Mouse (Mus musculus): ENCODE results near the gene Hexb. TPM values are rescaled to one million over a fixed set of nuclear protein-coding genes. Genes with fewer than 3 reads are reported as not detected.

Gene Hexb
- polyA plus RNA-seq, 1 experiment from 2014 or later: 45.2 TPM

GRCm38 (mm10) chr13:97220022-97220421 is 21.9 kb upstream of the Hexb start:
- no peak overlapping the region for H3K9ac ChIP-seq
- H3K27ac ChIP-seq (replicated peaks): no peak overlapping the region
- no peaks in the 10 kb centered on the region for H3K36me3 ChIP-seq
- H3K4me1 ChIP-seq (replicated peaks): 0 out of 2 replicates have a peak, but pooled peaks cover 1% of the 10 kb centered on the region
- WGBS: 96% methylated on average over 3 of the region's 3 CpGs
- no peak for ATAC-seq (ENCODE audit: low FRiP score, low read depth)
- H3K4me2 ChIP-seq: no peak overlapping the region
- H3K4me3 ChIP-seq: no peak overlapping the region
- H3K9me3 ChIP-seq: no peaks in the 10 kb centered on the region
- no peaks in the 10 kb centered on the region for H3K27me3 ChIP-seq

DNA sequence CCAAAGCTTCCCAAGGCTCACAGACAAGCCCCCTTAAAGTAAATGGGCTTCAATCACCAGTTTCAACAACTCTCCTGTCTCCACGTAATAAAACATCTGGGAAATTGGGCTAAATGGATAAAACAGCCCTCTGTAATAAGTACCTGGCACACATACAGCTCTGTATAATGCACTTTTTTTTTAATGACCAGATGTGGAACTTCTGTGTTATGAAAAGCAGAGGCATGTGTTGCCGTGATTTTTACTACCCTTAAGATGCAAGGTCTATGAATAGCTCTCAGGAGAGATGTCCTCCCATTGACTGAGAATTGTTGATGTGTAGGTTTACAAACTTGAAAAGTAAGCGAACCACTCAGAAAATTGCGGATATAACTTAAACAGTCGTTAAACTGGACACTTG is 18.0 kb upstream of the Hexb start:
- H3K9me3 ChIP-seq: no peaks in the 10 kb centered on the region
- no peaks in the 10 kb centered on the region for H3K4me1 ChIP-seq (replicated peaks)
- no peak overlapping the region for H3K4me3 ChIP-seq
- no peak overlapping the region for H3K27ac ChIP-seq (replicated peaks)
- no peak overlapping the region for H3K9ac ChIP-seq
- no peak overlapping the region for H3K4me2 ChIP-seq
- ATAC-seq (ENCODE audit: low FRiP score, low read depth): no peak
- 82% methylated on average over 5 of the region's 5 CpGs for WGBS
- no peaks in the 10 kb centered on the region for H3K27me3 ChIP-seq
- no peaks in the 10 kb centered on the region for H3K36me3 ChIP-seq

GRCm38 (mm10) chr13:97215563-97215962 is 17.4 kb upstream of the Hexb start:
- no peak overlapping the region for H3K9ac ChIP-seq
- H3K36me3 ChIP-seq: no peaks in the 10 kb centered on the region
- no peaks in the 10 kb centered on the region for H3K9me3 ChIP-seq
- no peaks in the 10 kb centered on the region for H3K4me1 ChIP-seq (replicated peaks)
- 44% methylated on average over 4 of the region's 4 CpGs for WGBS
- ATAC-seq (ENCODE audit: low FRiP score, low read depth): no peak; the same call in 1 of the 2 replicates
- no peak overlapping the region for H3K4me3 ChIP-seq
- H3K4me2 ChIP-seq: no peak overlapping the region
- no peaks in the 10 kb centered on the region for H3K27me3 ChIP-seq
- H3K27ac ChIP-seq (replicated peaks): no peak overlapping the region

GRCm38 (mm10) chr13:97214583-97215268 is 16.6 kb upstream of the Hexb start:
- no peak overlapping the region for H3K4me3 ChIP-seq
- no peak overlapping the region for H3K27ac ChIP-seq (replicated peaks)
- no peaks in the 10 kb centered on the region for H3K4me1 ChIP-seq (replicated peaks)
- H3K36me3 ChIP-seq: no peaks in the 10 kb centered on the region
- 58% methylated on average over 3 of the region's 3 CpGs for WGBS
- H3K4me2 ChIP-seq: no peak overlapping the region
- no peaks in the 10 kb centered on the region for H3K27me3 ChIP-seq
- H3K9ac ChIP-seq: no peak overlapping the region
- H3K9me3 ChIP-seq: no peaks in the 10 kb centered on the region
- ATAC-seq (ENCODE audit: low FRiP score, low read depth): no peak

DNA sequence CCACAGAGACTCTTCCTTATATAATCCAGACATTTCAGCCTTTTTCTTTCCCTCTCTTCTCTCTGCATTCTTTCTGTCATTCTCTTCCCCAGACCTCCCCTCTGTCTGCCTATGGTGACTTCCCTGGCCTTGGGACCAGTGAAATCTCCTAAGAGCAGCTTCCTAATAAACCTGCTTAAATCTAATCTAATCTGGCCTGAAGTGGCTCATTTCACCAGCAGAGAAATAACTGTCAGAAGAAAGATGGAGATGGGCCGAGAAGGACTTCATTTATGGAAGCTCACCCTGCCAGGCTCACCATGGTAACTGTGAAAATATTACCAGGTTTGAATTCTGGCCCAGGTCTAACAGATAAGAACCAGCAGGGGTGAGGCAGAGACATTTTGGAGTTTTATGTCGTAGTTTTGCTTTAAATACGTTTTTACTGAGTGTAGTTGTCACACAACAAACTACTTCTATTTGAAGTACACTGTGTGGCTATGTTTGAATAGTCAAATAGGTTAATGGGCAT is 10.4 kb upstream of the Hexb start:
- H3K27me3 ChIP-seq: no peaks in the 10 kb centered on the region
- H3K4me1 ChIP-seq (replicated peaks): peaks cover 9% of the 10 kb centered on the region; the same call in 1 of the 2 replicates
- ATAC-seq (ENCODE audit: low FRiP score, low read depth): no peak
- no peak overlapping the region for H3K27ac ChIP-seq (replicated peaks)
- no peak overlapping the region for H3K4me3 ChIP-seq
- H3K36me3 ChIP-seq: no peaks in the 10 kb centered on the region
- no peak overlapping the region for H3K9ac ChIP-seq
- H3K9me3 ChIP-seq: no peaks in the 10 kb centered on the region
- WGBS: 75% methylated on average over 3 of the region's 3 CpGs
- no peak overlapping the region for H3K4me2 ChIP-seq

DNA sequence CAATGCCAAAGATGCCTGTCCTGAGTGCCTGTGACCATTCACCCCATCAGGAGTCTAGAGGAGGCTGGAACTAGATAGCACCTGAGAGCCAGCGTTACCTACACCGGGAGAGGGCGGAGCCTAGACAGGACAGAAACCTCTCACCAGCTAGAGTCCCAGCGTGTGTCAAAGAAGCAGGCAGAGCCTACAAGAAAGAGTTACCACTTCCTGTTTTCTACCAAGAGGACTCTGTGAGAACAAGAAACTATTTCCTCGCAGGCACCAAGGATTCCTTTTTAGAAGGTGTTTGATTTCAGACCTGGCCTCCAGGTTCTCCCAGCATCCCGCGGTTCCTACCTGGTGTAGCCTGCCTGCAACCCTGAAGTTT is 9.9 kb upstream of the Hexb start:
- Histone ChIP-seq H3K9ac (no peak overlapping the region), H3K4me2 (no peak overlapping the region), H3K27ac (replicated peaks) (no peak overlapping the region), H3K36me3 (no peaks in the 10 kb centered on the region), H3K27me3 (no peaks in the 10 kb centered on the region), H3K4me1 (replicated peaks) (peaks cover 9% of the 10 kb centered on the region; the same call in 1 of the 2 replicates), H3K4me3 (no peak overlapping the region), H3K9me3 (no peaks in the 10 kb centered on the region)
- 61% methylated on average over 7 of the region's 7 CpGs for WGBS
- ATAC-seq (ENCODE audit: low FRiP score, low read depth): no peak

DNA sequence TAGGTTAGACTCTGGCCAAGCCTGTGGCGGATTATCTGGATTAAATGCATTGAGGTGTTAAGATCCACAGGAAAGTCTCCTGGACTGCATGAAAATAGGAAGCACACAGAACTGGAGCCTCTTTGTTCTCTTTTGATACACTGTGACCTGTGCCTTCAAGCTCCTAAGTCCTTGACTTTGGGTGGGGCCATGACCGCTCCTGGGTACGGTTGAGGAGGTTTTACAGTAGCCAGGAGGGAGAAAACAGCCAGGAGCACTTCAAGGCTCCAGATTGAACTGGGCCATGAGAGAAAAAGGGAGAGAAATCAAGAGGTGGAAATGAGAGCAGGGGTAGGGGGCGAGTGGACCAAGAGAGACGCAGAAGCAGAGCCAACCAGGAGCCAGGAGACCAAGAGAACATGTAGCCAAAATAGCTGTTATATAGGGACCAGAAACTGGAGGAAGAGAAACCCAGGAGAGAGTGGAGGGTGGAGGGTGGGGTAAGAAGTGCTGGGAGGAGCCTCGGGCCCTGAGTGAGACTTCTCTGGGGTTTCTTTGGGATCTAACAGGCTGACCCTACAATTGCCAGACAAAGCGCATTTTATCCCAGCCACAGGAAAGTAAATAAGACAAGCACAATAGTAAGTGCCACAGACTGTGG is 9.4 kb upstream of the Hexb start:
- no peaks in the 10 kb centered on the region for H3K36me3 ChIP-seq
- H3K4me2 ChIP-seq: no peak overlapping the region
- 84% methylated on average over 7 of the region's 7 CpGs for WGBS

DNA sequence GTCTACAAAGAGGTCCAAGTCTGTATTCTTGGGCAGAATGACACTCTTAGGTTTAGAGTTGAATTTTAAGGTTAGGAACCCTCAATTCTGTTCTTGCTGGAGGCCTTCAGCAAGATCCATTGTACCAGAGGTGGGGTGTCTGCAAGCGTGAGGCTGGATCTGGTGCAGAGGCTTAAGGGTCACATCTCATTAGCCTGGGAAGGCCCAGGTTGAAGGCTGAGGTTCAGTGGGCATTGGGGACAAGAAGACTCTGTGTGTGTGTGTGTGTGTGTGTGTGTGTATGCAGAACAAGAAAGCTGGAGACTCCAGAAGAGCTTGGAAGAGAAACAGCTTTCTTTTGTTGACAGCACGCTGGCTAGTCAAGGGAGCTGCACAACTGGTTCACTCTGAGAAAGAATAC is 7.9 kb upstream of the Hexb start:
- WGBS: 82% methylated on average over 2 of the region's 2 CpGs

More for the DNA sequence above, 9.4 kb upstream of the Hexb start:
- Histone ChIP-seq H3K9me3 (no peaks in the 10 kb centered on the region), H3K27ac (replicated peaks) (no peak overlapping the region), H3K4me3 (no peak overlapping the region), H3K9ac (no peak overlapping the region), H3K27me3 (no peaks in the 10 kb centered on the region), H3K4me1 (replicated peaks) (peaks cover 9% of the 10 kb centered on the region; the same call in 1 of the 2 replicates)
- ATAC-seq (ENCODE audit: low FRiP score, low read depth): no peak

DNA sequence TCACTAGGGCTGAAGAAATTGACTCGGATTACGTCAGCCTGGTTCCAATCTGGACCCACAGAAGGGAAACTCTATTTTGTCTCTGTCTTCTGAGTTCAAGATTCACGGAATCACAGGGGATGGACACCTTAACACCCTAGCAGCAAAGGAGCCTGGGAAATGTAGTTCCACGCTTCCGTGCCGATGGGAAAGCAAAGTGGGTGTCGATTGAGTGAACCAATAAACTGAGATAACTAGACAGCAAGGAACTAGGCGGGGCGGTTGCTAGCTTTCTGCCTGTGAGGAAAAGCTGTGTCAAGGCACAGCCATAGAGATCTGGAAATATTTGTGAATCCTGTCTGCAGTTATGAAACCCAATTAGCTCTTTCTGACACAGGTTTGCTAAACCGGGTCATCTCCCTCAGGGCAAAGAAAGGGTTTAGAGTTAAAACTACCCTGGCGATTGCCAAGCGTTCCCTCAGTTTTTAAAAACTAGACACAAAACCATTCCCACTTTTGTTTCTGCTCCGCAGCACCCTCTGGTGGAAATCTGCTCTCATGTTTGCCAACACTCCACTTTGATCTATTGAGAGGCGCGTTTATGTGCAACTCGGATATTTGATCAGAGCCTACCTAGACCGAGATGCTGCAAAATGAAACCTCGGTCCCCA is 7.0 kb upstream of the Hexb start:
- ATAC-seq (ENCODE audit: low FRiP score, low read depth): peak; percentile 75
- Histone ChIP-seq H3K27me3 (no peaks in the 10 kb centered on the region), H3K4me3 (peak overlapping the region; percentile 38), H3K4me2 (peak overlapping the region; percentile 58), H3K27ac (replicated peaks) (peak overlapping the region; percentile 39), H3K4me1 (replicated peaks) (peaks cover 9% of the 10 kb centered on the region; the same call in 1 of the 2 replicates), H3K36me3 (no peaks in the 10 kb centered on the region), H3K9ac (peak overlapping the region; percentile 30), H3K9me3 (no peaks in the 10 kb centered on the region)
- 13% methylated on average over 18 of the region's 18 CpGs for WGBS

More for the DNA sequence above, 7.9 kb upstream of the Hexb start:
- H3K4me3 ChIP-seq: no peak overlapping the region
- H3K27ac ChIP-seq (replicated peaks): no peak overlapping the region
- no peaks in the 10 kb centered on the region for H3K9me3 ChIP-seq
- no peak overlapping the region for H3K4me2 ChIP-seq
- no peaks in the 10 kb centered on the region for H3K27me3 ChIP-seq
- no peaks in the 10 kb centered on the region for H3K36me3 ChIP-seq
- H3K4me1 ChIP-seq (replicated peaks): peaks cover 9% of the 10 kb centered on the region; the same call in 1 of the 2 replicates
- ATAC-seq (ENCODE audit: low FRiP score, low read depth): no peak
- no peak overlapping the region for H3K9ac ChIP-seq

DNA sequence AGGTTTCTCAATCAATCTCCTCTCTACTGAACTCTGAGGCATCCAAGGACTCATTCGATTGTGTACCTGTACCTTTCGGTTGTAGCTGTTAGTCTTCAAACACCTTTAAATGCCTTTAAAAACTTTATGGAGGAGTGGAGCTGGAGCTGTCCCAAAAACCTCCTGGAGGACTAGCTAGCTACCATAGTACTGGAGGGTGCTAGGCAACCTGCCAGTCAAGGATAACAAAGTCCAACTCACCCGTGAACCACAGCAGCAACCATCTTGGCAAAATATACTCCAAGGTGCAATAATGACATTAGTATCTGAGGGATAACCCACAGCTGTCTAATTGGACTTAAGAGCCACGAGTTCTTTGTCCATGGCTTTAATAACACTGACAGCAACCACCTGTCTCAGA is 3.7 kb upstream of the Hexb start:
- Histone ChIP-seq H3K27ac (replicated peaks) (no peak overlapping the region), H3K27me3 (no peaks in the 10 kb centered on the region), H3K9me3 (no peaks in the 10 kb centered on the region), H3K4me3 (no peak overlapping the region), H3K9ac (no peak overlapping the region), H3K4me2 (no peak overlapping the region), H3K4me1 (replicated peaks) (peaks cover 25% of the 10 kb centered on the region), H3K36me3 (no peaks in the 10 kb centered on the region)
- no peak for ATAC-seq (ENCODE audit: low FRiP score, low read depth)
- 83% methylated on average over 4 of the region's 4 CpGs for WGBS

GRCm38 (mm10) chr13:97201076-97201475 is 2.9 kb upstream of the Hexb start:
- no peak overlapping the region for H3K27ac ChIP-seq (replicated peaks)
- no peak for ATAC-seq (ENCODE audit: low FRiP score, low read depth)
- 83% methylated on average over 7 of the region's 7 CpGs for WGBS
- H3K9me3 ChIP-seq: no peaks in the 10 kb centered on the region
- H3K4me3 ChIP-seq: no peak overlapping the region
- peaks cover 31% of the 10 kb centered on the region for H3K4me1 ChIP-seq (replicated peaks)
- no peak overlapping the region for H3K9ac ChIP-seq
- no peak overlapping the region for H3K4me2 ChIP-seq
- H3K27me3 ChIP-seq: no peaks in the 10 kb centered on the region
- H3K36me3 ChIP-seq: no peaks in the 10 kb centered on the region

- ATAC-seq (ENCODE audit: low FRiP score, low read depth): no peak
- Histone ChIP-seq H3K27me3 (no peaks in the 10 kb centered on the region), H3K4me1 (replicated peaks) (peaks cover 22% of the 10 kb centered on the region), H3K27ac (replicated peaks) (no peak overlapping the region), H3K9me3 (no peaks in the 10 kb centered on the region), H3K36me3 (no peaks in the 10 kb centered on the region), H3K4me3 (no peak overlapping the region), H3K4me2 (no peak overlapping the region), H3K9ac (no peak overlapping the region)
- 87% methylated on average over 2 of the region's 2 CpGs for WGBS
Measured at GRCm38 (mm10) chr13:97199123-97199522, 966 bp upstream of the Hexb start.
